Mouse (Mus musculus) spleen, adult 2 months (tissue): ENCODE data around the gene Lyz1.

Experiments used
- CTCF ChIP-seq: fragments of 200-500 bp; IDR thresholded peaks from 2 replicates; pipeline ENCODE4 v1.5.1; 2011; ENCODE audit warnings: mild to moderate bottlenecking, inconsistent platforms; ENCODE audit not compliant: insufficient read depth, insufficient read length, insufficient replicate concordance; ENCODE audit errors: extremely low read depth
- POLR2A ChIP-seq: fragments of 200-500 bp; IDR thresholded peaks from 2 replicates; pipeline ENCODE4 v1.6.1; 2011; ENCODE audit warnings: low read depth, low read length, inconsistent platforms

DNA sequence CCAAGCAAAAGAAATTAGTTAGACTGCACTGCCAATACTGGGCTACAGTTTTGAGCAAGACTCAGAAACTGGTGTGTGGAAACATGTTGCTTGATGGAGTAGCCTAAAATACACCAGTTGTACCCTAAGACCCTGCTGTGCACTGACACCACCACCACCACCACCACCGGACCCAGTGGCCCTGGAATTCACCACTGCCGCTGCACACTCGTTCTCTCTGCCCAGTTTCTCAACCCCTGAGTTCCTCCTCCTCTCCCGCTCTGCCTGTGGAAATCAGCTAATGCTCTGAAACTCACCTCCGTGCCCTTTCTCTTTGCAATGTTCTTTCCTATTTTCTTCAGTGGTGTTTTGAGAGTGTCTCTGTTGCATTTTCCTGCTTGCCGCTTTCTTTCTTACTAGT lies 5.7 kb upstream of the Lyz1 start:
- no peak for TF ChIP-seq POLR2A
- no peak for TF ChIP-seq CTCF
